Mouse (Mus musculus) heart, adult 2 months (tissue): ENCODE data around the gene Cxcl13. TPM values are rescaled to one million over a fixed set of nuclear protein-coding genes. Genes with fewer than 3 reads are reported as not detected.

Experiments used
- DNase-seq, 2 experiments: peaks; one replicate each; pipeline ENCODE4 v3.0.0; 2021
- H3K27ac ChIP-seq: fragments of 200-600 bp; 2 replicates; pipeline ENCODE4 v1.8.1; 2022
- H3K27me3 ChIP-seq: fragments of 200-500 bp; 2 replicates; pipeline ENCODE4 v1.6.1; 2012; ENCODE audit warnings: mild to moderate bottlenecking, low read length, inconsistent platforms, mixed read lengths; ENCODE audit not compliant: control insufficient read depth, insufficient read depth
- H3K36me3 ChIP-seq: fragments of 200-500 bp; 2 replicates; pipeline ENCODE4 v1.6.1; 2012; ENCODE audit warnings: low read length, inconsistent platforms; ENCODE audit not compliant: control insufficient read depth, insufficient read depth
- H3K4me1 ChIP-seq: fragments of 200-500 bp; 2 replicates; pipeline ENCODE4 v1.6.1; 2011; ENCODE audit warnings: low read length; ENCODE audit not compliant: control insufficient read depth, insufficient read depth
- H3K4me3 ChIP-seq: fragments of 200-600 bp; 2 replicates; pipeline ENCODE4 v1.8.1; 2022
- H3K79me2 ChIP-seq: fragments of 200-500 bp; replicated peaks from 2 replicates; pipeline ENCODE4 v1.6.1; 2012; ENCODE audit warnings: mild to moderate bottlenecking, inconsistent platforms, low read length, moderate library complexity, mixed read lengths; ENCODE audit not compliant: control insufficient read depth, insufficient read depth
- H3K9ac ChIP-seq: fragments of 200-500 bp; 2 replicates; pipeline ENCODE4 v1.6.1; 2012; ENCODE audit warnings: low read depth, mild to moderate bottlenecking, control low read depth, inconsistent platforms, low read length, mixed read lengths
- CTCF ChIP-seq: fragments of 200-600 bp; IDR thresholded peaks from 2 replicates; pipeline ENCODE4 v1.8.1; 2022; ENCODE audit warnings: antibody characterized with exemption, mild to moderate bottlenecking, moderate library complexity
- EP300 ChIP-seq: fragments of 200-500 bp; IDR thresholded peaks from 2 replicates; pipeline ENCODE4 v1.6.1; 2011; ENCODE audit warnings: low read depth, low read length, control low read depth; ENCODE audit not compliant: insufficient read depth
- POLR2A ChIP-seq: fragments of 200-500 bp; IDR thresholded peaks from 2 replicates; pipeline ENCODE4 v1.6.1; 2011; ENCODE audit warnings: mild to moderate bottlenecking, low read depth, low read length, control low read depth; ENCODE audit not compliant: insufficient read depth
- WGBS: fragments of 180-500 bp; shearing (Covaris S2); methylation state at CpG from one replicate; pipeline ENCODE4 v1.1.7; 2018; 5-methylcytosine and 5-hydroxymethylcytosine counted together
- intact Hi-C: fragments of 180-260 bp; cut with DNase I; formaldehyde crosslinking; loops from one replicate; pipeline ENCODE4 v1.15.1; 2025
- polyA plus RNA-seq: library from polyadenylated mRNA; depleted of rRNA; stranded (reverse); fragments of >200 nt; gene quantifications from 2 replicates; pipeline ENCODE4 v1.2.3, GENCODE M21; 2012; rRNA removed
- total RNA-seq, 2 experiments: library from RNA; stranded (reverse); gene quantifications; 2 replicates each; pipeline ENCODE4 v1.2.3; 2021

The Cxcl13 gene
- total and polyA plus RNA-seq, 3 experiments: 1.5 to 2.7 (median 1.6) TPM

DNA sequence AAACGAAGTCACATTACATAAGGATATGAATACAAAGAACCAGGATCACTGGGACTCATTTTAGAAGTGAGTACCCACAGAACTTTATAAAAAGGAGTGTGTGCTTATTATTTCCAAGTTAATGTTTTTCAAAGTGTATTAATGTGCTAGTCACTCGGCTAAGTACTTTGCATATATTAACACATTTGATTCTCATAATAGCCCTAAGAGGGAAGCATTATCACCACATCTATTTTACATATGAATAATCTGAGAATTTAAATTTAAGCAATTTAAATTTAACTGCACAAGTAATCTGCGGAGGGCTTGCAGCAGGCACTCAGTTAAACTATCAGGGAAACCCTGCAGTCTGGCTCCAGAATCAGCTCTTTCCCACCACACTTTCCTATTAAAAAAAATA is 40.5 kb downstream of the Cxcl13 start:
- no peaks in the 10 kb centered on the region for H3K4me1 ChIP-seq
- TF ChIP-seq POLR2A: no peak
- TF ChIP-seq EP300: no peak
- TF ChIP-seq CTCF: no peak
- H3K9ac ChIP-seq: no peak overlapping the region
- H3K79me2 ChIP-seq: no peaks in the 10 kb centered on the region
- H3K27ac ChIP-seq: no peak overlapping the region
- intact Hi-C loops: no loop called here
- H3K4me3 ChIP-seq: no peak overlapping the region
- no peaks in the 10 kb centered on the region for H3K36me3 ChIP-seq
- H3K27me3 ChIP-seq: no peaks in the 10 kb centered on the region
- no peak for DNase-seq
- WGBS: 78% methylated on average over 3 of the region's 3 CpGs

DNA sequence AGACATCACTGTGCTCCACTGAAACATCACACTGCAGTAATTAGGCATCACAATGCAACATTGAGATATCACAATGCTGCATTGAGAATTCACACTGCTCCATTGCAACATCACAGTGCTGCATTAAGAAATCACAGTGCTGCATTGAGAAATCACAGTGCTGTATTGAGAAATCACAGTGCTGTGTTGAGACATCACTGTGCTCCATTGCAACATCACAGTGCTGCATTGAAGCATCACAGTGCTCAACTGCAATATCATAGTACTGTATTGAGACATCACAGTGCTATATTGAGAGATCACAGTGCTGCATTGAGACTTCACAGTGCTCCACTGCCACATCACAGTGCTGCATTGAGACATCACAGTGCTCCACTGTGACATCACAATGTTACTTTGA is 46.6 kb downstream of the Cxcl13 start:
- no peak for DNase-seq
- intact Hi-C loops: no loop called here
- H3K9ac ChIP-seq: no peak overlapping the region
- no peak overlapping the region for H3K27ac ChIP-seq
- H3K4me3 ChIP-seq: no peak overlapping the region
- H3K79me2 ChIP-seq: no peaks in the 10 kb centered on the region
- H3K36me3 ChIP-seq: no peaks in the 10 kb centered on the region
- peaks cover 3% of the 10 kb centered on the region; the same call in 1 of the 2 replicates for H3K27me3 ChIP-seq
- no peaks in the 10 kb centered on the region for H3K4me1 ChIP-seq
- no peak for TF ChIP-seq EP300
- no peak for TF ChIP-seq CTCF
- TF ChIP-seq POLR2A: no peak

GRCm38 (mm10) chr5:96008274-96008842 is 51.6 kb downstream of the Cxcl13 start:
- H3K27me3 ChIP-seq: no peaks in the 10 kb centered on the region
- 43% methylated on average over 7 of the region's 7 CpGs for WGBS
- TF ChIP-seq POLR2A (no peak), CTCF (no peak), EP300 (no peak)
- no peak overlapping the region for H3K27ac ChIP-seq
- H3K79me2 ChIP-seq: no peaks in the 10 kb centered on the region
- H3K9ac ChIP-seq: no peak overlapping the region
- DNase-seq: no peak
- intact Hi-C loops: no loop called here
- no peaks in the 10 kb centered on the region for H3K36me3 ChIP-seq
- H3K4me1 ChIP-seq: no peaks in the 10 kb centered on the region
- H3K4me3 ChIP-seq: no peak overlapping the region

DNA sequence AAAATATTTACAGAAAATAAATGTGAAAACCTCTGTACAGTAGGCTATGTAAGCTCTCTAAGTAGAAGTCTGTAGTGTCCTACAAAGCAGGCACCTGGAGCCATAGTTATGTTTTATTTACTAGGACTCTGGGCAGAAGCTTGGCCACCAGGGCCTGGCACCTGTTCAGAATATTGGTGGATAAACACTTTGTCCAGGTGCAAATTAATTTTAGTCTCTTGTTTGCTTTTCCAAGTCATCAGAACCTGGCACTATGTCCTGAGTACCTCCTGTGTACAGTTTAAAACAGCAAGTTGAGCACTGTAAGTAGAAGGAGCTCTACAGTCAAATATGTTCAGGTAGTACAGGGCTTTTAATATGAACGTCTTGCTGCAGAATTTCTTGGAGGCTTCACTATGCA is 52.3 kb downstream of the Cxcl13 start:
- no peak overlapping the region for H3K9ac ChIP-seq
- DNase-seq: no peak
- no peak overlapping the region for H3K27ac ChIP-seq
- no peaks in the 10 kb centered on the region for H3K4me1 ChIP-seq
- WGBS: 43% methylated on average over 1 of the region's 1 CpGs
- no peaks in the 10 kb centered on the region for H3K79me2 ChIP-seq
- intact Hi-C loops: no loop called here
- no peak overlapping the region for H3K4me3 ChIP-seq
- H3K27me3 ChIP-seq: no peaks in the 10 kb centered on the region
- no peaks in the 10 kb centered on the region for H3K36me3 ChIP-seq
- TF ChIP-seq CTCF (no peak), POLR2A (no peak), EP300 (no peak)

Other genes with a start within 250 kb of the Cxcl13 start
- gene Gm7978, start 220.8 kb upstream of the Cxcl13 start, total RNA-seq: not detected
- gene Gm7978, start 220.8 kb upstream of the Cxcl13 start, polyA plus RNA-seq: not detected in 2 replicates
- gene Gm7982, start 214.9 kb upstream of the Cxcl13 start, total RNA-seq: not detected
- gene Gm7982, start 214.9 kb upstream of the Cxcl13 start, polyA plus RNA-seq: not detected in 2 replicates
- not detected for gene E330014E10Rik, start 181.0 kb upstream of the Cxcl13 start, total RNA-seq
- not detected in 2 replicates for gene E330014E10Rik, start 181.0 kb upstream of the Cxcl13 start, polyA plus RNA-seq
- gene Cnot6l, start 207.2 kb downstream of the Cxcl13 start, total RNA-seq: 10 to 100 TPM; 49.6 to 54.3 TPM
- gene Cnot6l, start 207.2 kb downstream of the Cxcl13 start, polyA plus RNA-seq: 6.8 and 12.8 TPM in 2 replicates